Mouse (Mus musculus) telencephalon, adult 2 months (tissue): ENCODE measurements around the gene Slc9a5.

Source experiments
- DNase-seq: peaks from one replicate; pipeline ENCODE4 v3.0.0-alpha.2; 2011; ENCODE audit warnings: low read depth, low spot score

The Slc9a5 gene

DNA sequence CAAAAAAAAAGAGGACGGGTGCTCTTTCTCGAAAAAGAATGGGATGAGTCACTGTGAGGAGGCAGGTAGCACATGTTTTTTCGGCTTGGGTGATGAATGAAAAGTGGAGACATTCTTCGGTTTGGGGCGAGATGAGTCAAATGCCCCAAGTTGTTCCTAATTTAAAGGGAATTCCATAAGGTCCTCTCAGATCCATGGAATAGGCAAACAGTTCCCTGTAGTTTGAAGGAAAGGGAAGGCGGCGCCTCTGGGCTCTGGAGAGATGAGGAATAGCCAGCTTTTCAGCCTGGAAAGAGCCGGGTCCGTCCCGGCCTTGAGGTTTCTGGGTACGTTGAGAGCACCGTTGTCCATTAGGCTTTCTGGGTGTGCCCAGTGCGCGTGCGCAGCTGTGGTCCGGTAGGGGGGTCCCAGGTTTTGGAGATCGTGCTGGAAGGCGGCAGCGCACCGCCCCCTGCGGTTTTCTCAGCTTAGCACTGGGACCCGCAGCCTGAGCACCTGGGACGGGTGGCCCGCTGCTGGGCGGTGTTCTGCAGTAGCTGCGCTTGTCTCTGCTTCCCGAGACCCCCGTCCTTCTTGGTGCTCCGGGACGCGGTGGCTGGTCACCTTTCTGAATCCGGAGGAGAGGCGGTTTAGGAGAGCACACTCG lies at the start of gene Slc9a5:
Slc9a5 (plus strand) TSS at position 394 of the 646 bp plus-strand sequence.
- DNase-seq: no peak

DNA sequence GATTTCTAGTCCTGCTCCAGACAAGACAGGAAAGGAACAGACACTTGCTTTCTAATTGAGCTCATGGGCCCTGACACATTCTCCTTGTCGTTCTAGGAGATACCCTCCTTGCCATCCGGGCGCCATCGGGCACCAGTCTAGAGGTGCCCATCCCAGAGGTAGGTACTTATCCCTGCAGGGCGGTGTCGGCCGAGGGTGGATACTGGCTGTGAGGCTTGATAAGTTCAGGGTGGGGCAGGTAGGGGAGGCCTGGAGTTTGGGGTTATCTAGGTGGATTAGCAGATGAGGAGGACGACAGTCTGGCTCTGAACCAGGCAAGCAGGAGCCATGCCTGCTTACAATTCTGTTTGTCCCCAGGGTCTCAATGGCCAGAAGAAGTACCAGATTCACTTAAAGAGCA lies 48.7 kb upstream of the Slc9a5 start:
- no peak for DNase-seq

DNA sequence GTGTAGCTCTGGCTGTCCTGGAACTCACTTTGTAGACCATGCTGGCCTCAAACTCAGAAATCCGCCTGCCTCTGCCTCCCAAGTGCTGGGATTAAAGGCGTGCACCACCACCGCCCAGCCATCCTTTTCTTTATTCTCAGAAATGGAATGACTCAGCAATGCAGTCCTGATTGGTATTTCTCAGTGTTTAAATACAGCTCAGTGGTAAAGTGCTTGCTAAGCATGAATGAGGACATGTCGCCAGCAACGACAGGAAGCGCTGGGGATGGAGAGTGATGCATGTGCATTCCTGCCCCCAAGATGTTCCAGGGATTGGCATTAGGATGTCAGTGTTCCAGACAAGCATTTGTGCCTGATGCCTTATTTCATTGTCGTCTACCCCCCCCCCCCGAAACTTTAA lies 45.2 kb upstream of the Slc9a5 start:
- DNase-seq: no peak

DNA sequence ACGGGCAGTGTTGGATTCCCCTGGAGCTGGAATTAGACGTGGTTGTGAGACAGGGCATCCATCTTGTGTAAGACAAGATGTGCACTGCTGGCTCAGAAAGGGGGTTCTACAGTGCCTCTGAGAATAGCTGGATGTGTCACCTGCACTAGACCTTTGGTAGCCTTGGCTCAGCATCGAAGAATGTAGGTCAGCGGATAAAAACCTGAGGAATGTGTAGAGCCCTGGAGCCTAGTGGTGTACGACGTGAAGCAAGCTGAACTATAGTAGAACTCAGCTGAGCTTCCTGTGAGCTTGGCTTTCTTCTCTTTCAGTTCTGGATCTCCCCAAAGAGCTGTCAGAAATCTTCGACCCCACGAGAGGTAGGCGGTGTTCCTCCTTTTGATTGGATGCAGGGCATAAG lies 44.8 kb upstream of the Slc9a5 start:
- DNase-seq: no peak

DNA sequence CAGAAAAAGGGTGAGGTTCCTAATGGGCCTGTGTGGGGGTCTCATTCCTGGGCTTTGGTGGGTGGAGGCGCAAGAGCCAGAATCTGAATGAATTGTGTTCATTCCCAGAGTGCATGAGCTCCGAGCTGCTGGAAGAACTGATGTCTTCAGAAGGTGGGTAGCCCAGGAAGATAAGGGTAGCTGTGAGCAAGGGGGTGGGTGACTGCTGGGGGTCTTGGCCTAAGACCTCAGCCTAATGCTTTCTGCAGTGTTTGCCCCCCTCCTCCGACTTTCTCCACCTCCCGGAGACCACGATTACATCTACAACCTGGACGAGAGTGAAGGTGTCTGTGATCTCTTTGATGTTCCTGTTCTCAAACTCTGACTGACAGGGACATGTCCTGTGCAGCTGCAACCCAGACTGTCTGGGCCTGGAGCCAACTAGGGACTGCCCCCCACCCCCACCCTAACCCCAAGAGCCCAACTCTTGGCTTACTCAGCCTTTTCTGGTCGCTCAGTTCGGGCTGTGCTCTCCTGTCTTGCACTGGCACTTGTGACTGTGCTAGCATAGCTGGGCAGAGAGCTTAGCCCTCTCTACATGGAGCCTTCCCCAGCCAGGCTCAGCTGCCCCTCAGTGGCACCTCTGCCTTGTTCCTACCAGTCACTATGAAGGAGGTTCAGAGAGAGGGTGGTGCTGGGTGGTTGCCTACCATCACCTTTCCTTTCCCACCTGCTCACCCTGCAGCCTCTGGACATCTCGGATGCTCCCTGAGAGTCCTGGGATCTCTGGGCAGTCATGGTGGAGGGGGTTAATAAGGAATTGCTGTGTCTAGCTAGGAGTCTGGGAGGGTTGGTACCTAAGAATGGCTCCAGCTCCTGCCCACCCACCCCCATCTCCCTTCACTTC lies 44.1 kb upstream of the Slc9a5 start:
- no peak for DNase-seq

DNA sequence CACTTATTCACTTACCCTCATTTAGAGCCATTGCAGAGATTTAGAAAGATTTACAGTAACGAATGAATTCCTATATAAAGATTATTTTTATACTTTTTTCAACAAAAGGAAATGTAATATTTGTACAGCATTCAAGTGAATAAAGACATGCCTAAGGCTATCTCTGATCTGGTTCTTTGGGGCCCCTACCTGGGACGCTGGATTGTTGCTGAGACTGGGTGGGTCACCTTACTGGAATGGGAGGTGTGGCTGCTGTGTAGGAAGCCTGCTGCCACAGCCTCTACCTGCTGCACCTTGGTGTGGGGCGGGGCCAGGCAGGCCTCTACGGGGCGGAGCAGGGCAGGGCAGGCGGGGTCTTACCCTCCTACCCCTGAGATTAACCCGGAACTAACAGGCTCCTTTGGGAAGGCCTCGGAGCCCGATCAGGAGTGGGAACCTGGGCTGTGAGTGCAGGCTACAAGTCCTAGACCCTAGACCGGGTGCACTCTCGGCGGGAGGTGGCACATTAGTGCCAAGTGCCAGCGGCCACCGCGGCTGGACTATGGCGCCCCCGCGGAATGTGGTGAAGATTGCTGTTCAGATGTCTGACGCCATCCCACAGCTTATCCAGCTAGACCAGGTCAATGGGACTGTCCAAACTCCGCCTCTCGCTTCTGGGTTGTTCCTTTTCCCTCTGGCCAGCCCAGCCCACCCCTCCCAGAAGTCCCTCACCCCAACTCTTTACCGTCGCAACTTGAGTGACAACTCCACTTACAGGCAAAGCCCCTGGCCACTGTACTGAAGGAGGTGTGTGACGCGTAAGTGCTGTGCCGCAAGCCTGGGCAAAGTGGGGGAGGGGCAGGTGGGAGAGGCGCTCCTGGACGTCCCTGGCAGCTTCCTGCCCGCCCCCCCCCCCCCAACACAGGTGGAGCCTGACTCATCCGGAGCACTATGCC lies 43.2 kb upstream of the Slc9a5 start, which contains the start of gene Elmo3:
Elmo3 (plus strand) TSS at position 391 of the 935 bp plus-strand sequence.
- no peak for DNase-seq

DNA sequence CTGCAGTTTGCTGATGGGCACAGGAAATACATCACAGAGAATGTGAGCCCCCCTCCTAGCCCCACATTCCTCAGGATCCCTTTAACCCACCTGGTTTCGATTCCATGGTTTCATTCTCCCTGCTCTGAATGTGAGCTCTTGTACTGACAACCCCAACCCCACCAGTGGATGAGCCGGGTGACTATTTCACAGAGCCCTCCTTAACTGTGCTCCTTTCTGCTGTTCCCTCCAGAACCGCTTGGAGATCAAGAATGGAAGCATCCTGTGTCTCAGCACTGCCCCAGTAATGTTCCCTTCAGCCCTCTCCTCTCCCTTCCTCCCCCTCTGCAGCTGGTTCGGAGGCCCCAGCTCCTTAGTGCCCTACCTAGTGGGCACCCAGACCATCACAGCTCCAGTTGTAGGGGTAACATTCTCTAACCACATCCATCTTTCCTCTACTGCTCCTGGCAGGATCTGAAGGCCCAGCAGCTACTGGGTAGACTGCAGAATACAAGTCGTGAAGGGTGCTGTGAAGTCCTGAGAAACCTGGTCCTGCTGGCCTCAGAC lies 42.4 kb upstream of the Slc9a5 start:
- no peak for DNase-seq

DNA sequence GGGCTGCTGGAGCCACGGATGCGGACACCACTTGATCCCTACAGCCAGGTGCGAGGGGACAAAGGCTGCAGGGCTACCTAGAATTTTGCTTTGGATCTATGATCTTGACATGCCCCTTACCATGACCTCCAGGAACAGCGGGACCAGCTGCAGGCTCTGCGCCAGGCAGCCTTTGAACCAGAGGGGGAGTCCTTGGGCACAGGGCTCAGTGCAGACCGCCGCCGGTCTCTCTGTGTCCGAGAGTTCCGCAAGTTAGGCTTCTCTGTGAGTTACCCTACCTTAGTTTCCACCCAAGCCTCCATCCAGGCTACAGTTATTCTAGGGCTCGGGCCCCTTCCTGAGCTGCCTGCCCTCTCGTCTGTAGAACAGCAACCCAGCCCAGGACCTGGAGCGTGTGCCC lies 41.0 kb upstream of the Slc9a5 start:
- DNase-seq: no peak

DNA sequence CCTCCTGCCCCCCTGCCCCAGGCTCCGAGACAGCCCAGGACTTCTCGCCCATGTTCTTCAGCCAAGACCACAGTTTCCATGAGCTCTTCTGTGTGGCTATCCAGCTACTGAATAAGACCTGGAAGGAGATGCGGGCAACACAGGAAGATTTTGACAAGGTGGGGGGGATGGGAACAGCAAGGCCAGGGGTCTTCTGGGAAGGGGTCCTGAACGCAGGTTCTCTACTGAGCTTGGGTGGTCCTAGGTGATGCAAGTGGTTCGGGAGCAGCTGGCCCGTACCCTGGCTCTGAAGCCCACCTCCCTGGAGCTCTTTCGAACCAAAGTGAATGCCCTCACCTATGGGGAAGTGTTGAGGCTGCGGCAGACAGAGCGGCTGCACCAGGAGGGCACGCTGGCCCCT lies 40.2 kb upstream of the Slc9a5 start:
- DNase-seq: no peak

DNA sequence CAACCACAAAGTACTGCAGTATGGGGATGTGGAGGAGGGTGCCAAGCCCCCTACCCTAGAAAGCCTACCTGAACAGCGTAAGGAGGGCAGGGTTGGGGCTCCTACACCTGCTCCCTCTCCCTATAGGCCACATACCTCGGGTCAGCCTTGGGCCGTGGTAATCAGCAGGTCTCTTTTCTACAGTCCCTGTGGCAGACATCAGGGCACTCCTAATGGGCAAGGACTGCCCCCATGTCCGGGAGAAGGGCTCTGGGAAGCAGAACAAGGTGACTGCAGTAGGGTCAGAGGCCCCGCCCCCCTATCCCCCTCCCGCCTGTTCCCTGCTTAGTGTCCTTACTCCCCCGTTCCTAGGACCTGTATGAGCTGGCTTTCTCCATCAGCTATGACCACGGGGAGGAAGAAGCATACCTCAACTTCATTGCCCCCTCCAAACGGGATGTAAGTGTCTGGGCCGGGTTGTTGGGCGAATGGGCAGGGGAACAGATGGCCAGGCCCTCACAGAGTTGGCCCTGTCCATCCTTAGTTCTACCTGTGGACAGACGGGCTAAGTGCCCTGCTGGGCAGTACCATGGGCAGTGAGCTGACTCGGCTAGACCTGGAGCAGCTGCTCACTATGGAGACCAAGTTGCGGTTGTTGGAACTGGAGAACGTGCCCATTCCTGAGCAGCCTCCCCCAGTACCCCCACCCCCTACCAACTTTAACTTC lies 39.3 kb upstream of the Slc9a5 start:
- DNase-seq: no peak

DNA sequence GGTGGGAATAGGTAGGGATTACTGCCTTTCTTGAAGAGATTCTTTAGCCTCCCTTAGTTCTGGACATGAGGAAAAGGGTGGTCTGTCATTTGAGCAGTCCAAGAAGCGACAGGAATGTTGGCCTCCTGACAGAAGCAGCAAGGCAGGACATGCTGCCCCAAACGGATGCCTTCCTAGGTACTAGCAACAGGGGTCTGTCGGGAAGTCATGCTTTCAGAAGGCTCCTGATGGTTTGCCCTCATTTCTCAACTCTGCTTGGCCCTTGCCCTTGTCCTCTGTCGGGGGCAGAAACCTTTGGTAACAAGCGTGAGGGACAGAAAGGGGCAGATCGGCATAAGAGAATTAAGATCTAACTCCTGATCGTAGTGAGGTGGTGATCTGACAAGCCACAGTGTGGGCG lies 38.5 kb upstream of the Slc9a5 start:
- DNase-seq: no peak

DNA sequence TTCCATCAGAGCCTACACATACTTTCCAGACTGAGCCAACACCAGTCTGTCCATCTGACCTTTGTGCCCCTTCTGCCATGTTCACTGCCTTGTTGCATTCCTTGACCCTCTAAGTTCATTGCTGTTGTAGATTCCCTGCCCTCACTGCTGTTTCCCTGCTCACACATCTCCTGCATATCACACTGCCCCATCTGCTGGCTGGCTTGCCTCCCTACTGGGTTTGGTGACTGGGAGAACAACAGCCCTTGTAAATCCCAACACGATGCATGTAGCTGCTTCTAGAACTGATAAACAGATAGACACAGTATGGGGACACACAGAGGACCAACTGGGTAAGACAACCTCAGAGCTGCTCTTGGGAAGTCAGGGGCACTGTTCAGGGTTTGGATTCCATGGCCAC lies 36.9 kb upstream of the Slc9a5 start:
- DNase-seq: no peak

DNA sequence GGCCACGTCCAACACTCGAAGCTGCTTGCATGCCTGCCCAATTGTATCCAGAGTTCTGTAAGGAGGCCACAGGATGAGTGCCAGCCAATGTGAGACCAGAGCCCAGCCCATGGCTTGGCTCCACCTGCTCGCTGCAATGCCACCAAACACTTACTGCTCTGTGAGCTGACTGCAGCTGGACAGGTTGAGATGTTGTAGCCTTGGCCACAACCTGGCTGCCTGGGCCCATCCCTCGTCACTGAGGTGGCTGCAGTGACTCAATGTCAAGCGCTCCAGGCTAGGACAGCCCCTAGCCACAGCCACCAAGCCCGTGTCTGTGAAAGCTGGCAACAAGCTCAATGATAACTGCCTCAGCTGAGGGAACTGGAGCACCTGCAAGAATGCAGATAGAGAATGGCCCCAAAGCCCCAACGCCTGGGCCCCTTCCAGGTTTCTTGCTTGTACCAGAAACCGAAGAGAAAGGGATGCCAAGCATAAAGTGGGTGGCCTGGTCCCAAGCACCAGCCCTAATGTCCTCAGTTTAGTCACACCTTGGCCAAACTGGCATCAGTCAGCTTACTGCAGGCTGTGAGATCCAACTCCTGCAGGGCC lies 35.7 kb upstream of the Slc9a5 start:
- DNase-seq: no peak

DNA sequence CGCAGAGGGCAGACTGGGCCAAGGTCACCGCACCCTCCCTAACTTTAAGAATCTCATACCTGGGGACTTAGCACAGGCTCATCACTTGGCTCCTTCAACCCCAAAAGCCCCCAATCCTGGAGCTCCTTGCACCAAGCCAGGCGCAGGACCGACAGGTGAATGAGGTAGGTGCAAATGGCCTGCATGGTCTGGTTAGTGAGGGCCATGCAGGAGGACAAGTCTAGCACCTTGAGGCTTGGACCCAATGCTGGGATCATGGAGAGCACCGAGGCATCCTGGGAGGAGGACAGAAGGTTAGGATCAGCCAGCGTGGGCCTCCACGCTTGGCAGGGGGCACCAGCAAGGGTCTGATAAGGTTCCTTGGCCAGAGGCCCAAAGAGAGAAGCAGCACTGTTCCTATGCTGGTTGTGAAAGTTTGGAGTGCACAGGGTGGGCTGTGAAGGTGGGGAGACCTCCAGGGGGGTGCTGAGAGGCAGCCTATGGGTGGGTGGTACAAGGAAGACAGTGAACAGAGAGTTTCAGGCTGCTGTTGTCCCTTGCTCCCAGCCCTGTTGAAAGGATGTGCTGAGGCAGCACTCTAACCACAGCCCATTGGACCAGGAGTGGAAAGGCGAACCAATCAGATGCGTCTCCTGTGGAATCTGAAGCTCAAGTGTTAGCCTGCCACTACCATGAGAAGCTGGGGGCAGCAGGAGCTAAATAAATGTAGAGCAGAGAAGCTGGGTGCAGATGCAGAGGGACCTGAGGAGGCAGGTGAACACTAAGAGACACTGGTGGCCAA lies 34.8 kb upstream of the Slc9a5 start:
- DNase-seq: no peak

DNA sequence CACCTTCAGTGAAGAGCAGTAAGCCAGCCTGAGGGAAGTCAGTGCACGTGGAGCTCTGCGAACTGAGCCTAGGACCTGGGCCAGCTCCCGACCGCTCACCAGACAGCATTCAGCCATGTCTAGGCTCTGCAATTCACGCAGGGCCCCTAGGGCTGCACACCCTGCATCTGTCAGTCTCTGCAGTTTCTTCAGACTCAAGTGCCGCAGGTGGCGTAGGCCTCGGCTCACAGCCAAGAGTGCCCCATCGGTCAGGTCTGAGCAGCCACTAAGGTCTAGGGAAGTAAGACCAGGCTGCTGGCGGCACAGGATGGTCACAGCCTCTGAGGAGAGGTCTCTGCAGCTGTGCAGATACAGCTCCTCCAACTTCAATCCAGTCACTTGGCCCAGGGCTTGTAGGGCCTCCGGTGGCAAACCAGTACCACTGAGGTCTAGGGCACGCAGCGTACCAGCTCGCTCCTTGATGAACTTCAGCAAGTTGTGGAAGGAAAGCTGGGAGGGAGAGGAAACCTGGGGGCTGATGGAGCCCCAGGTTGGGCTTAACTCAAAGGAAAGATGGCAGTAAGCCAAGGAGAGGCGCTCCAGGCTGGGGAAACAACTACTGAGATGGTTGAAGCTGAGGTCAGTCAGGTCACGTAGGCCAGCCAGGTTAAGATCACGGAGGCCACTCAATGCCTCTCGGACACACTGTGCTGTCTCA lies 33.4 kb upstream of the Slc9a5 start:
- no peak for DNase-seq

DNA sequence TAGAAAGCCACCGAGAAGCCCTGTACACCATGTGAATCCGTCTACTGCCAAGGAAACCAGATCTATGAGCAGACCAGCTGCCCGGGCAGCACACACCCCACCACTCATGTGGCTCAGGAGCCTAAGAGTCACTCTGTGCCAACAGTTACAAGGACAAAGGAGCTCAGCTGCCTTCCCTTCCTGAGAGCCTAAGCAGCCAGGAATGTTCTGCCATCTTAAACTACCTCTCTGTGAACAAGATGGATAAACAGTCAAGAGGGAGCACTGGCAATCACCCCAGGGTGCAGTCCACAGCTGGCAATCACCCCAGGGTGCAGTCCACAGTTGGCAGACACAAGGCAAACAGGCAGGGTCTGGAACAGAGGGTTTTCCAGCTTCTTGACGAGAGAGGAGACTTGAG lies 30.7 kb upstream of the Slc9a5 start:
- no peak for DNase-seq

DNA sequence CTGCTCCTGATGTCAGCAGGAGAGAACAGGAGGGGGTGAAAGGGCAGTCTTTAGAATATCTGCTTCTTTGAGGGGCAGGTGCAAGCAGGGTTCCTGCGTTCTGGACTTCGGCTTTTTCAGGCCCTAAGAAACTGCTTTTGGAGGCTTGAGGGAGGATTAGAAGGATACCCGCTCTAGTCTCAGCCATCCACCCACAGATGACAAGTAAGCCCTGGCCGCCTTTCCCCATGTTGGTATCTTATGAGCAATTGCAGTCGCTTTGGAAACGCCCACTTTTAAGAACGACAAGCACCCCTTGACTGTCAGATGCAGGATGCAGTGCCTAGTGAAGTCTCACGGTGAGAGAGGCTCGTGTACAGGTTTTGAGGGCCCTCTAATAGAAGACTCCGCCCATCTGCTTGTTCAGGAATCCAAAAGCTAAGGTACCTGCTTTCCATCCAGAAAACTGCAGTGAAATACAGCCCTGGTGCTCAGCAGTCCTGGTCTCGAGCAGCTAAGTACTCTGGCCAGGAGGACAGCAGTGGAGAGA lies 29.9 kb upstream of the Slc9a5 start:
- DNase-seq: no peak

DNA sequence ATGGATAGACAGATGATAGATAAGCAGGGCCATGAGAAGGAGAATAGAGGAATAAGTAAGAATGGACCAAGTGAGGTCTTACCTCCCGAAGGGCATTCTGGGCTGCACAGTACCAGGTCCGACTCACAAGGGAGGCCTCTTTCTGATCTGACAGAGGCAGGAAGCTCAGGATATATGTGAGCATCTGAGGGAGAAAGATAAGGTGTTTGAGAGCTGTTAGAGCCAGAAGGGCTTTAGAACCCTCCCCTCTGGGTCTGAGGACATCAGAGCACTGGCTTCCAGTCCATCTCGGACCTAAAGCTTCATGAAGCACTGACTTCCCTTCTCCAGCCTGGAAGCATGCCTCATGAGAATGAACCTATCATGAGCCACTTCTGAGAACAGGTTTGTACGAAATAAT lies 25.5 kb upstream of the Slc9a5 start:
- no peak for DNase-seq

DNA sequence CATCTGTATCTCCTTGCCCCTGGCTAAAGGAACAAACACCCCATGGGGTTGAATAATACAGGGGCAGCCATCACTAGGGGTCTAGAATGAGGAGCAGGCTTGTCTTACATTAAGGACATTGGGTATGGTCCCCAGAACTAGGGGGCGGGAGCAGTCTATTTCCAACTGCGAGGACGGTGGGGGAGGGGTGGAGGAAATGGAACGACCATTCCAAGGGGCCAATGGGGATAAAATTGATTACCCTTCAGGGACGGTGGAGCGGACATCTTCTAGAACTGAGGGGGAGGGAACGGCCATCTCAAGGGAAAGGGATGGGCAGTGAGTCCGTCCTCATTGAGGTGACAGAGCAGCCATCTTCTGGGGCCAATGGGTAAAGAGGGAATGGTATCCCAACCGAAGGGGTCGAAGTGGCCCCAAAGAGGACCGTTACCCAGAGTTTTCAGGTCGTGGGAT lies 23.0 kb upstream of the Slc9a5 start:
- no peak for DNase-seq
